Mouse (Mus musculus): Measurements from ENCODE around the gene Nhs. TPM values are rescaled to one million over a fixed set of nuclear protein-coding genes. Genes with fewer than 3 reads are reported as not detected.

Gene Nhs
- polyA plus RNA-seq, 1 experiment from 2014 or later, result 3.4 TPM

DNA sequence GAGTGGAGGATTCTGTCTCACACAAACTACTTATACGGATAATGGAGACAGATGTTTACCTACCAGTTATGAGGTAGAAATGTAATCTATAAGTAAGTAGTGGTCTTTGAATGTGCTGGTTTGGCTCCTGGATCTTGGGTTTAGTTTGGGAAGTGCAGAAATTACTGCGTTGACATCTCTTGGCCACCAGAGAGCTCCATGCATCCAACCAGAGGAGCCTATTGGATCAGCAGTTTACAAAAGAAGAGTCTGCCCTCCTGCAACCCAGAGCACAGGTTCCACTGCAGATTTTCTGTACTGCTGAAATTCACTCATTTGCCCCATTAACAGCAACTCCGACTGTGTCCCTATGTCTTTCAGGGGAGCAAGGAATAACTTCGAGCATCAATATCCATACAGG is 191.8 kb downstream of the Nhs start:
- WGBS, result 33% methylated on average over 4 of the region's 4 CpGs
- Histone ChIP-seq H3K27ac (replicated peaks) (no peak overlapping the region), H3K4me3 (no peak overlapping the region), H3K27me3 (replicated peaks; ENCODE audit: low read depth, poor library complexity, severe bottlenecking) (peaks cover 89% of the 10 kb centered on the region), H3K4me1 (peaks cover 1% of the 10 kb centered on the region; the same call in 1 of the 2 replicates), H3K9me3 (no peaks in the 10 kb centered on the region), H3K36me3 (replicated peaks) (no peaks in the 10 kb centered on the region)
- no peak for DNase-seq (ENCODE audit: low spot score)

GRCm38 (mm10) chrX:161963372-161963771 is 196.2 kb downstream of the Nhs start:
- Histone ChIP-seq H3K27ac (replicated peaks) (no peak overlapping the region), H3K4me3 (no peak overlapping the region), H3K9me3 (no peaks in the 10 kb centered on the region), H3K27me3 (replicated peaks; ENCODE audit: low read depth, poor library complexity, severe bottlenecking) (peaks cover 77% of the 10 kb centered on the region), H3K4me1 (no peaks in the 10 kb centered on the region; the same call in 1 of the 2 replicates), H3K36me3 (replicated peaks) (no peaks in the 10 kb centered on the region)
- DNase-seq (ENCODE audit: low spot score), result no peak

DNA sequence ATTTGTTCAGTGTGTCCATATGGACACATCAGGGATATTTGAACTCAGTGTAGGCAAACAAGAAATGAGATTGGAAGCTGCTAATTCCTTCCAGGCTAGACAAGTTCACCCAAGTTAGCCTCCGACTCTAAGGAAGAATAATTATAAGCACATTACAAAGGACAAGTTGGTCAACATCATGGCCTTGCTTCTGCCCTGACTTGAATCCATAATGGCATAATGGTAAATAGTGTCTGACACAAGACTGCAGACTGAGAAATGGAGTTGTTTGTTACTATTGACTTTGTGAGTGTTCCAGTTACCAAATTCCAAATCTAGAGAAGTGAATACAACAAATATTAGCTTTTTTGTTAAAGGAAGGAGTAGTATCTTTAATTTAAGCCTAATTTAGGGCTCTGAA is 196.7 kb downstream of the Nhs start:
- WGBS, result 52% methylated on average over 1 of the region's 1 CpGs
- Histone ChIP-seq H3K4me1 (no peaks in the 10 kb centered on the region; the same call in 1 of the 2 replicates), H3K36me3 (replicated peaks) (no peaks in the 10 kb centered on the region), H3K9me3 (no peaks in the 10 kb centered on the region), H3K27me3 (replicated peaks; ENCODE audit: low read depth, poor library complexity, severe bottlenecking) (peaks cover 81% of the 10 kb centered on the region), H3K27ac (replicated peaks) (no peak overlapping the region), H3K4me3 (no peak overlapping the region)
- no peak for DNase-seq (ENCODE audit: low spot score)

GRCm38 (mm10) chrX:161961756-161962155 is 197.8 kb downstream of the Nhs start:
- Histone ChIP-seq H3K27me3 (replicated peaks; ENCODE audit: low read depth, poor library complexity, severe bottlenecking) (peaks cover 80% of the 10 kb centered on the region), H3K9me3 (no peaks in the 10 kb centered on the region), H3K4me1 (no peaks in the 10 kb centered on the region; the same call in 1 of the 2 replicates), H3K4me3 (no peak overlapping the region), H3K27ac (replicated peaks) (no peak overlapping the region), H3K36me3 (replicated peaks) (no peaks in the 10 kb centered on the region)
- 62% methylated on average over 6 of the region's 6 CpGs for WGBS
- DNase-seq (ENCODE audit: low spot score), result no peak

- WGBS, result 67% methylated on average over 4 of the region's 4 CpGs
- Histone ChIP-seq H3K9me3 (no peaks in the 10 kb centered on the region), H3K27ac (replicated peaks) (no peak overlapping the region), H3K4me3 (no peak overlapping the region), H3K4me1 (no peaks in the 10 kb centered on the region; the same call in 1 of the 2 replicates), H3K36me3 (replicated peaks) (no peaks in the 10 kb centered on the region), H3K27me3 (replicated peaks; ENCODE audit: low read depth, poor library complexity, severe bottlenecking) (peaks cover 80% of the 10 kb centered on the region)
- DNase-seq (ENCODE audit: low spot score), result no peak
Measured at GRCm38 (mm10) chrX:161961176-161961575, 198.4 kb downstream of the Nhs start.

GRCm38 (mm10) chrX:161952356-161952755 is 207.2 kb downstream of the Nhs start:
- Histone ChIP-seq H3K4me1 (peaks cover 7% of the 10 kb centered on the region; the same call in 1 of the 2 replicates), H3K27ac (replicated peaks) (no peak overlapping the region), H3K9me3 (no peaks in the 10 kb centered on the region), H3K4me3 (no peak overlapping the region), H3K27me3 (replicated peaks; ENCODE audit: low read depth, poor library complexity, severe bottlenecking) (peaks cover 74% of the 10 kb centered on the region), H3K36me3 (replicated peaks) (no peaks in the 10 kb centered on the region)
- no peak for DNase-seq (ENCODE audit: low spot score)

- Histone ChIP-seq H3K27me3 (replicated peaks; ENCODE audit: low read depth, poor library complexity, severe bottlenecking) (peaks cover 95% of the 10 kb centered on the region), H3K36me3 (replicated peaks) (no peaks in the 10 kb centered on the region), H3K4me3 (no peak overlapping the region), H3K27ac (replicated peaks) (0 out of 2 replicates have a peak overlapping the region, but pooled peaks have one; percentile 10), H3K9me3 (no peaks in the 10 kb centered on the region), H3K4me1 (peaks cover 6% of the 10 kb centered on the region)
- DNase-seq (ENCODE audit: low spot score), result peak; percentile 67
- 48% methylated on average over 4 of the region's 4 CpGs for WGBS
Measured at GRCm38 (mm10) chrX:161943098-161943680, 216.3 kb downstream of the Nhs start.

DNA sequence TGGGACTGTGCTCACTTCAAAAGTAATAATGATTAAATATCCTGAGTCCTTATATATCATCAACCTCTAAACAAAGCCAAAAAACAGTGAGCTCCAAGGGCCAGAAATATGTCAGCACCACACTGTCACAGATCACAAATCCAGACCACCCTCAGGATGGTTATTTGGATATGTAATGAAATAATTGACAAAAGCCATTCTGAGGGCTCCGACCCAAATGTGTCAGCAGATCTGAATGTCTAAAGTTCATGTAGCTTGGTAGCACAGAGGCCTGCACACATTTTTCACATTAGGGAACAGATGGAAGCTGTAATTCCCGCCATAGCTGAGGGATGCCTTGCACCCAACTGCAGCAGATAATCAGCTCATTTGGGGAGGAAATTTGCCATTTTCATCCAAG is 218.8 kb downstream of the Nhs start:
- Histone ChIP-seq H3K27ac (replicated peaks) (no peak overlapping the region), H3K36me3 (replicated peaks) (no peaks in the 10 kb centered on the region), H3K9me3 (no peaks in the 10 kb centered on the region), H3K4me3 (no peak overlapping the region), H3K4me1 (peaks cover 6% of the 10 kb centered on the region; the same call in 1 of the 2 replicates), H3K27me3 (replicated peaks; ENCODE audit: low read depth, poor library complexity, severe bottlenecking) (peaks cover 96% of the 10 kb centered on the region)
- 43% methylated on average over 2 of the region's 2 CpGs for WGBS
- DNase-seq (ENCODE audit: low spot score), result peak; percentile 34

DNA sequence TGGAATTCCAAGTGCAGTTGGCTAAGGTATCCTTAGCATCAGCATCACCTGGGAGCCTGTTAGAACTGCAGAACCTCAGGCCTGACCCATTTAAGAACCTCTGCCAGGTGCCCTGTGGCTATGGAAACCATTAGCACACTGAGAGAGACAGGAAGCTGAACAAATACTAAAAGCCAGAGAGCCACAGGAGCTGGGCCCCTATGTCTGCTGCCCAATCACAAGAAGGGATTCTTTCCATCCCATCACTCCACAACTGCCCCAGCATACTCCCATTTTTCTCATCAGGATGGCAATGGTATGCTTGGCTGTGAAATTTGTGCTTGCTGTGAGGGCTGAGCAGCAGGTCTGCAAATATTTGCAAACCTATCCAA is 232.9 kb downstream of the Nhs start:
- Histone ChIP-seq H3K27me3 (replicated peaks; ENCODE audit: low read depth, poor library complexity, severe bottlenecking) (peaks cover 100% of the 10 kb centered on the region), H3K4me3 (peak overlapping the region; percentile 50)

DNA sequence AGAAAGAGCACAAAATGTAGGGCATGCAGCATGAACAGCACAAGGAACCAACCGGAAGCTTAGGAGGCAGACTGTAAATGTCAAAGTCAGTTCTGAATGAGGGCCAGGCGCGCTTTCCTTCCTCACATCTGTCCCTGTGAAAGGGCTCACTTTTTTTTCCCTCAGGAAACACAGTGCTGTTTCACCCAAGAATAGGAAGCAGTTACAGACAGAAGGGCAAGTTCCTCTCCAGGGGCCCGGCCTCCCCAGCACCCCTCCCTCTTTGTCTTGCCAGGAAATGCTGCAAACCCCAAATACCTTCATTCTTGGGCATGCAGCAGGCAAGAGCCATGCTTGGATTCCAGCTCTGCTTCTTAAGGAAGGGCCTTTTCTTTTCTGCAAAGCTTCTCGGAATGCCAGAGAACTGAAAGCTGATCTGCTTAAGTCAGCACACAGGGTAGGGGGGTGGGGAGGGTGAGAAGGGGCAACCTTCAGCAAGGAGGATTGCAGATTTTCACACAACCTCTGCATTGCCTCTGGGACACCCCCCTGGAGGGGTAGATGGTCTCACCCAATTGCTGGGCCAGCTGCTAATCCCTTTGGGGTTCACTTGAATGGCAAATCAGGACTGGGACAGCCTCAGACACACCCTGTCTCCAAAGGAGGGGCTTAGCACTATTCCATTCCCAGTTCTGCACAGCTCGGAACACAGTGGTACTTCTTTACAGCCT is 233.4 kb downstream of the Nhs start:
- peak; percentile 85 for DNase-seq (ENCODE audit: low spot score)
- peak overlapping the region; percentile 50 for H3K4me3 ChIP-seq
- H3K9me3 ChIP-seq, result no peaks in the 10 kb centered on the region
- no peaks in the 10 kb centered on the region for H3K36me3 ChIP-seq (replicated peaks)
- WGBS, result 17% methylated on average over 6 of the region's 6 CpGs
- H3K27ac ChIP-seq (replicated peaks), result peak overlapping the region; percentile 83
- H3K27me3 ChIP-seq (replicated peaks; ENCODE audit: low read depth, poor library complexity, severe bottlenecking), result peaks cover 100% of the 10 kb centered on the region
- peaks cover 19% of the 10 kb centered on the region for H3K4me1 ChIP-seq

More for the DNA sequence above, 232.9 kb downstream of the Nhs start:
- Histone ChIP-seq H3K9me3 (no peaks in the 10 kb centered on the region), H3K4me1 (peaks cover 16% of the 10 kb centered on the region), H3K36me3 (replicated peaks) (no peaks in the 10 kb centered on the region), H3K27ac (replicated peaks) (peak overlapping the region; percentile 83)
- no peak for DNase-seq (ENCODE audit: low spot score)

DNA sequence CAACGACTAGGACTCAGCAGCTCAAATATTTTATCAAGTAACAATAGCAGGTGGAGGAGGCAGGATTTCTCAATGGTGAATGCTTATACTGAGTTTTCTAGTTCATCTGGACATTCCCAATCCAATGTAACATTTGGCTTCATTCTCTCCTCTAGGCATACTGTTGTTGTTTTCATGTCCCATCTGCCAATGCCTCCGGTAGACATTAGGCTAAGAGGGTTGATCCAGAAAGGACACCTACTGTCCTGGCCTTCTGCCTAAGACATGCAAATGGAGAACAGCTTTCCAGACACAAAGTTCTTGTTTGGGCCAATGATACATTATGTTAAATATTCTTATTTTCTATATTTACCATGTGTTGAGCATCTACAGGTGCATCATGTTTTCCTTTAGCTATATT is 236.9 kb downstream of the Nhs start:
- Histone ChIP-seq H3K27ac (replicated peaks) (no peak overlapping the region), H3K27me3 (replicated peaks; ENCODE audit: low read depth, poor library complexity, severe bottlenecking) (peaks cover 100% of the 10 kb centered on the region), H3K4me3 (no peak overlapping the region), H3K36me3 (replicated peaks) (no peaks in the 10 kb centered on the region), H3K4me1 (peaks cover 19% of the 10 kb centered on the region), H3K9me3 (no peaks in the 10 kb centered on the region)
- no peak for DNase-seq (ENCODE audit: low spot score)
- 83% methylated on average over 2 of the region's 2 CpGs for WGBS

- H3K27me3 ChIP-seq (replicated peaks; ENCODE audit: low read depth, poor library complexity, severe bottlenecking), result peaks cover 100% of the 10 kb centered on the region
- DNase-seq (ENCODE audit: low spot score), result no peak
- H3K36me3 ChIP-seq (replicated peaks), result no peaks in the 10 kb centered on the region
- H3K27ac ChIP-seq (replicated peaks), result no peak overlapping the region
- 73% methylated on average over 1 of the region's 1 CpGs for WGBS
- no peak overlapping the region for H3K4me3 ChIP-seq
- H3K9me3 ChIP-seq, result no peaks in the 10 kb centered on the region
- H3K4me1 ChIP-seq, result peaks cover 13% of the 10 kb centered on the region
Measured at GRCm38 (mm10) chrX:161921581-161921980, 237.9 kb downstream of the Nhs start.

- H3K27ac ChIP-seq (replicated peaks), result no peak overlapping the region
- DNase-seq (ENCODE audit: low spot score), result no peak
- no peaks in the 10 kb centered on the region for H3K36me3 ChIP-seq (replicated peaks)
- H3K4me3 ChIP-seq, result no peak overlapping the region
- WGBS, result 74% methylated on average over 4 of the region's 4 CpGs
- no peaks in the 10 kb centered on the region for H3K9me3 ChIP-seq
- H3K27me3 ChIP-seq (replicated peaks; ENCODE audit: low read depth, poor library complexity, severe bottlenecking), result peaks cover 100% of the 10 kb centered on the region
- peaks cover 27% of the 10 kb centered on the region for H3K4me1 ChIP-seq
Measured at GRCm38 (mm10) chrX:161909963-161910362, 249.6 kb downstream of the Nhs start.
